Mouse (Mus musculus) bone marrow macrophage, adult 2 months (primary cell): ENCODE results near the gene Cyfip2. TPM values are rescaled to one million over a fixed set of nuclear protein-coding genes. Genes with fewer than 3 reads are reported as not detected.

Experiments
- H3K27ac ChIP-seq: 2 replicates; pipeline ENCODE4 v1.5.1; 2012; ENCODE audit warnings: low read depth, low read length; ENCODE audit not compliant: insufficient read depth
- H3K4me1 ChIP-seq: 2 replicates; pipeline ENCODE4 v1.6.1; 2012; ENCODE audit warnings: low read length; ENCODE audit not compliant: control insufficient read depth, insufficient read depth
- H3K4me3 ChIP-seq: 2 replicates; pipeline ENCODE4 v1.5.1; 2012; ENCODE audit warnings: mild to moderate bottlenecking, low read length, moderate library complexity; ENCODE audit not compliant: insufficient read depth
- CTCF ChIP-seq: IDR thresholded peaks from 2 replicates; pipeline ENCODE4 v1.5.1; 2012; ENCODE audit warnings: low read depth, mild to moderate bottlenecking, low read length, moderate library complexity
- POLR2A ChIP-seq: IDR thresholded peaks from 2 replicates; pipeline ENCODE4 v1.6.1; 2012; ENCODE audit warnings: mild to moderate bottlenecking, low read depth, low read length, borderline replicate concordance
- polyA plus RNA-seq: library from polyadenylated mRNA; stranded (reverse); fragments of >200 nt; gene quantifications from 2 replicates; pipeline ENCODE4 v1.2.4, GENCODE M21; 2012; ENCODE audit not compliant: missing spikeins, insufficient read depth, insufficient read length

Gene Cyfip2
- polyA plus RNA-seq, 1 experiment = 11.4 TPM

- TF ChIP-seq CTCF = no peak
- Histone ChIP-seq H3K4me1 (peaks cover 16% of the 10 kb centered on the region), H3K27ac (no peak overlapping the region), H3K4me3 (no peak overlapping the region)
Observed at GRCm38 (mm10) chr11:46278140-46278539, 34.5 kb downstream of the Cyfip2 start.

- no peak overlapping the region for H3K4me3 ChIP-seq
- H3K27ac ChIP-seq = no peak overlapping the region
- peaks cover 6% of the 10 kb centered on the region for H3K4me1 ChIP-seq
- TF ChIP-seq CTCF = peak; percentile 79
- TF ChIP-seq POLR2A = no peak
Observed at GRCm38 (mm10) chr11:46276778-46277177, 35.9 kb downstream of the Cyfip2 start.

GRCm38 (mm10) chr11:46276168-46276567 is 36.5 kb downstream of the Cyfip2 start:
- H3K4me3 ChIP-seq = no peak overlapping the region

GRCm38 (mm10) chr11:46275302-46275701 is 37.4 kb downstream of the Cyfip2 start:
- TF ChIP-seq POLR2A (no peak), CTCF (peak; percentile 58)
- H3K27ac ChIP-seq = no peak overlapping the region
- no peak overlapping the region for H3K4me3 ChIP-seq
- no peaks in the 10 kb centered on the region for H3K4me1 ChIP-seq

More at GRCm38 (mm10) chr11:46276168-46276567, 36.5 kb downstream of the Cyfip2 start:
- Histone ChIP-seq H3K27ac (no peak overlapping the region), H3K4me1 (peaks cover 6% of the 10 kb centered on the region)
- no peak for TF ChIP-seq CTCF
- TF ChIP-seq POLR2A = no peak

GRCm38 (mm10) chr11:46273969-46274368 is 38.7 kb downstream of the Cyfip2 start:
- no peaks in the 10 kb centered on the region for H3K4me1 ChIP-seq
- TF ChIP-seq POLR2A (no peak), CTCF (no peak)
- H3K4me3 ChIP-seq = no peak overlapping the region
- no peak overlapping the region for H3K27ac ChIP-seq

- TF ChIP-seq CTCF (no peak), POLR2A (no peak)
- no peak overlapping the region for H3K27ac ChIP-seq
- no peaks in the 10 kb centered on the region for H3K4me1 ChIP-seq
- no peak overlapping the region for H3K4me3 ChIP-seq
Observed at GRCm38 (mm10) chr11:46272058-46272681, 40.5 kb downstream of the Cyfip2 start.

- TF ChIP-seq CTCF = no peak
- no peak for TF ChIP-seq POLR2A
- H3K27ac ChIP-seq = no peak overlapping the region
- H3K4me3 ChIP-seq = no peak overlapping the region
- H3K4me1 ChIP-seq = peaks cover 5% of the 10 kb centered on the region
Observed at GRCm38 (mm10) chr11:46269893-46270292, 42.8 kb downstream of the Cyfip2 start.

- TF ChIP-seq CTCF (no peak), POLR2A (no peak)
- H3K4me3 ChIP-seq = no peak overlapping the region
- H3K4me1 ChIP-seq = peaks cover 9% of the 10 kb centered on the region
- H3K27ac ChIP-seq = no peak overlapping the region
Observed at GRCm38 (mm10) chr11:46269391-46269790, 43.3 kb downstream of the Cyfip2 start.

GRCm38 (mm10) chr11:46268991-46269390 is 43.7 kb downstream of the Cyfip2 start:
- peaks cover 10% of the 10 kb centered on the region for H3K4me1 ChIP-seq
- TF ChIP-seq CTCF (peak; percentile 48; the same call in 1 of the 2 replicates), POLR2A (no peak)
- no peak overlapping the region for H3K27ac ChIP-seq
- H3K4me3 ChIP-seq = no peak overlapping the region

- TF ChIP-seq POLR2A (no peak), CTCF (no peak)
- peak overlapping the region; percentile 85 for H3K27ac ChIP-seq
- H3K4me1 ChIP-seq = peaks cover 10% of the 10 kb centered on the region
- peak overlapping the region; percentile 48 for H3K4me3 ChIP-seq
Observed at GRCm38 (mm10) chr11:46265031-46265786, 47.5 kb downstream of the Cyfip2 start.
